Mouse (Mus musculus) ovary, adult 18-20 months (tissue): Measurements from ENCODE around the gene Hist1h2af.
A peak's percentile ranks its signal among the peaks of the same experiment; 100 is the strongest.

Experiments
- DNase-seq: peaks from one replicate; pipeline ENCODE4 v3.0.0; 2022; ENCODE audit warnings: low spot score, mixed read lengths

Hist1h2af gene

GRCm38 (mm10) chr13:23533560-23534367 is at the start of gene Hist1h2af:
Gene Hist1h2af, plus strand, starts transcription at chr13:23533906.
- DNase-seq = peak; percentile 63

DNA sequence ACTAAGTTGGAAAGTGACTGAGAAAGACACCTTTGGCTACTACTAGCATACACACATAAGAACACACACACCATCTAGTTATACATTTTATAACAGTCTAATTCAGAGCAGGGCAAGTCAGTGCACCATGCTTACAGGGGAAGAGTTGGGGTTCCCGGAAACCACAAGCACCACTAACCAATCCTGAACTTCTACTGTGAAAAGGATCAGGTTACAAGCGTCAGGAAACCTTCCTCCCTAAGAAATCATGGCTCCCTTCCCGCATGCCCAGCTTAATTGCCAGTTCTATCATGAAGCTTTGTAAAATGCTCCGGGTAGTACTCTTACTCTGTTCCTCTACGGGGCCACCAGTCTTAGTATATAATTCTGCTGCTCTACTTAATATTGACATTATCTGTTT is 48.4 kb upstream of the Hist1h2af start:
- no peak for DNase-seq

DNA sequence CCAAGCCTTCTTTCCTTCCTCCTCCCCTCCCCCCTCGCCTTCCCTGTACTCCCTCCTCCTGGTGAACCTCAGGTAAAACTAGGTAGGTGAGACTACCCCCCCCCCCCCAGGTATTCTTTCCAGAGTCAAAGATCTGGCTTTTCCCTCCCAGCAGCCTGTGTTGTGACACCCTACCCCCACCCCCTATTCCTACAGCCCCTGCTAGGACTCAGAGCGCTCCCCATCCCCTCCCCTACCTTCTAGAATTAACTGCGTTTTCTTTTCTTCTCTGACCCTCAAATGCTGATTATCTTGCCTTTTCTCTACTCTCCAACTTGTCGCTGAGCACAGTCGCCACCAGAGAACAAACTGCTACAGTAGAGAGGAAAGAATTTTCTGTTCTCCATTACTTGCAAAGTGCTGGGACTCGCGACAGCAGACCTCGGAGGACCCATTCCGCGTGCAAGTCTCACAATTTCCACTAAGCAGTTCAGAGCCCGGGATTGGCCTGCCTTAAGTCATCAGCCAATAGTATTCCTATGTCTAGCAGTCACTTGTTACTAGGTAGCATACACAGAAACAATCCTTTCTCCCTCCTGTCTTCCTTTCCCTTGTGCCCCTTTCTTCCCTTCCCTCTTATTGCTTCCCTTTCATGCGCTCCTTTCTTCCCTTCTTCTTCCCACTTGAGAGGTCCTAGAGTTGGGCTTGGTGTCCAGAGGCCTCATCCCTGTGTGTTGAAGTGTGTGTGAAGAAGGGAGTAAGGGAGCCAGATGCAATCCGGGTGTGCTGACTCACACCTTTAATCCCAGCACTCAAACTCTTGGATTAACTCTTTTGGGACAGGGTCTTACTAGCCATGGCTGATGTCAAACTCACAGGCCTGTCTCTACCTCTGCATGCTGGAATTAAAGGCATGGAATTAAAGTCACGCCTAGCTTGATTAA is 45.0 kb upstream of the Hist1h2af start, which contains the start of gene Btn2a2:
TSS of gene Btn2a2 (minus strand) at position 458 of the 923 bp plus-strand sequence.
- DNase-seq = peak; percentile 43

DNA sequence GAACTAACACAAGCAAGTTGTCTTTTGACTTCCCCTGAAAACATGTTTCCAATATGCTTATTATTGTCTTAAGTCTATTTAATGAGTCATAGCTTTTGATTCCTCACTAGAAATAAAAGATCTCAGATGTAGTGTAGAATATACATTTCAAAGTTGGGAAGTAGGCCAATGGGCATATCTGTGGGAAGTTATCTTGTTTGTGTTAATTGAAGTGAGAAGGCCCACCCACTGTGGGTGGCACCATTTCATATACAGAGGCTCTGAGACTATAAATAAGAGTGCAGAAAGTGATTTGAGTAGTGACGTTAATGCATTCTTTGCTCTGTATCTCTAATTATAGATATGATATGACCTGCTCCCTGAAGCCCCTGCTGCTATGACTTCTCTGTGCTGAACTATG is 42.8 kb upstream of the Hist1h2af start:
- DNase-seq = no peak

- DNase-seq = no peak
Measured at GRCm38 (mm10) chr13:23491263-23491662, 42.4 kb upstream of the Hist1h2af start.

GRCm38 (mm10) chr13:23491990-23492389 is 41.7 kb upstream of the Hist1h2af start:
- DNase-seq = no peak

GRCm38 (mm10) chr13:23495526-23495925 is 38.2 kb upstream of the Hist1h2af start:
- DNase-seq = no peak

DNA sequence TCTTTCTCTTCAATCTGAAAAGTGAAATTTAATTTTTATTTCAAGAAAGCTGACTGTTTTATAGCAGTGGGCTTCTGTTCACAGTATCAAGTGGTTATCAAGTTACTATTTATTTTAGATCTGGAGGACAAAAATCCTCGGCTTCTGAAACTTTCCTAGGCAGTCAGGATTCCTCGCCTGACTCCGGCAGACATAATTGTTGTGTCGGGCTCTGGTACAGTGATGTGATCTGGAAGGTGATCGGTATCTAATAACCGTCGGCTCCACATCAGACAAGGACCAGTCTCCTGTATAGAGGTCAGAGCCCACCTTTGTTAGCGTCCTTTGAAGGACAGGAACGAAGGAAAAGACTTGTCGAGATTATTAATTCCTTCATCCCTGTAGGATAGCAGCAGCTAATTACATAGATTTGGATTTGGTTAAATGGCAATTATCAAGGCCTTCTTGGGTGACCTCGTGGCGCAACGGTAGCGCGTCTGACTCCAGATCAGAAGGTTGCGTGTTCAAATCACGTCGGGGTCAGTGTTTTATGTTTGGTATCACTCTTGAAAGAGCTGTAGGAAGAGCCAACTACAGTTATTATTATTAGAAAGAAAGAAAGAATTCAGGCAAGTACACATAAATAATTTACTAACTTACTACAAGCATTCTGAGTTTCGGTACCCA is 35.9 kb upstream of the Hist1h2af start:
- no peak for DNase-seq

GRCm38 (mm10) chr13:23498653-23499052 is 35.1 kb upstream of the Hist1h2af start:
- DNase-seq = no peak

DNA sequence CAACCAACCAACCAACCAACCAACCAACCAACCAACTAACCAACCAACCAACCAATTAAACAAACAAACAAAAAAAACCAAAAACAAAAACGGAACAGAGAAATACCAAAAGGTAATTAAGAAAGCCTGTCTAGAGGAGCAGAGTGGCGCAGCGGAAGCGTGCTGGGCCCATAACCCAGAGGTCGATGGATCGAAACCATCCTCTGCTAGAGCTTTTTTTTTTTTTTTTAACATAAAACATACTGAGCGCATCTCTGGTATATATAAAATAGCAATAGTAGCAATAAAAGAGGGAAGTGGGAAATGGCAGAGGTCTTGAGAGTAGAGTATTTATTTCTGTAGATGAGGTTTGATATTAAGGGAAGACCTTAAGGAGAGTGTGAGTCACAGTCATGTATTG is 33.8 kb upstream of the Hist1h2af start:
- DNase-seq = no peak

DNA sequence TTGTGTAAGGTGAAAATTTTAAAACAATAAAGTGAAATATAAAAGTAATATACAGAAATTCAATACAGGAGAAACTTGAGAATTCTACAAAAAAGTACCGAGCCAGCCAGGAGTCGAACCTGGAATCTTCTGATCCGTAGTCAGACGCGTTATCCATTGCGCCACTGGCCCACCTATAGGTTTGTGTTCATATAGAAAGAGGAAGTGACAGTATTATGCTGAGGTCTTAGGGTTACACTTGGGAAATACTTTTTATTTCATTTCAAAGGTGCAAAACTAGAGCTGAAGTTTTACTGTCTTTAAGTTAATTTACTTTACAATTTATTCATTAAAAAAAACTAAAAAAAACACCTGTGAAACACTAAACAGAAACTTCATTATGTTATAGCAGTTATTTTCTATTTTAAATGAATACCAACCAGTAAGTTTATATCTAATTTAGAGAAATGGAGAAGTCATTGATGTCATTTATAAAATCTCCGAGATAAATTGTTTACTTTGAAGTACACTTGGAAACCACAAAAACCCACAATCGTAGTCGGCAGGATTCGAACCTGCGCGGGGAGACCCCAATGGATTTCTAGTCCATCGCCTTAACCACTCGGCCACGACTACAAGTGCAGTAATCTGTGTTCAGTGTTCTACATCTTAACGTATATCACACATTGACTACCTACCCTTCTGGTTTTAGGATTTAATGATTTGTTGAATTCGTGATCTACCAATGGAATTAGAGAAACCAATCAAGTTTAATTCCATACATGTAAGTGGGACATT is 33.1 kb upstream of the Hist1h2af start:
- DNase-seq = no peak

DNA sequence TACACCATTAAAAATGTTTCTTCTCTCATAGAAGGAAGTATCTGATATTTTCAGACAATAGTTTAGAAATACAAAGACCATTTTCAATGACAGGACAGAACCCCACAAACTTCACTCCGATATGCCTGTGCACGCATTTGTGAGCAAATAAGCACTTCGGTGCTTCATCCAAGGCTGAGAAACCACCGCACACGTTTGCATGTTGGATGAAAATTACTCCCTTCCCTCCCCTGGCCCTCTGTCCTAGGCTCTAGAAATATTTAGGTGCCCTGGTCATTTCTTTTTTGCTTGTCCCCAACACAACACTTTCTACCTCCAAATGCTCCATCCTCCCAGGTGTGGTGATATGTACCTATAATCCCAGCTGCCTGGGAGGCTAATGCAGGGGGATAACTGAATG is 32.2 kb upstream of the Hist1h2af start:
- DNase-seq = no peak

DNA sequence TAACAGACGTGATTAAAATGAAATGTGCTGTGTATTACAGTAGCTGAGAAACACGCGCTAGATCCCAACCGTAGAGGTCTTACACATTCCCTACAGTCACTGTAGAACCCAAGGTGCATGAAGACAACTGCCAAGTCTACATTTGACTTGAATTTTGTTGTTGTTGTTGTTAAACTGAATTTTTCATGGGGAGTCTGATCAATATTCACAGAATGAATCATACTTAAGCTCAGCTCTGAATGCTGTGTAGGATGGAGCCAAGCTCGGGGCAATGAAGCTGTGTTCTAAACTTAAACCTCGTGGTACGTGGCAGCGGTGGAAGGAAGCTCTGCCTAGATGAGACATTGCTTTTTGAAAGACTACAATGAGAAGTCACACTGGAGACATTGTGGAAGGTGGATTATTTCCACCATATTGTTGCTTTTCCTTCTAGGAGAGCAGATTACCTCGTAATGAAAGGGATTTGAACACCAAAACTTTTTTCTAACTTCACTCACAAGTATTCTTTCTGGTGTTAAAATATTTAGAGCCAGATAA is 31.6 kb upstream of the Hist1h2af start:
- no peak for DNase-seq

GRCm38 (mm10) chr13:23502916-23503315 is 30.8 kb upstream of the Hist1h2af start:
- no peak for DNase-seq

GRCm38 (mm10) chr13:23503797-23504196 is 29.9 kb upstream of the Hist1h2af start:
- no peak for DNase-seq

DNA sequence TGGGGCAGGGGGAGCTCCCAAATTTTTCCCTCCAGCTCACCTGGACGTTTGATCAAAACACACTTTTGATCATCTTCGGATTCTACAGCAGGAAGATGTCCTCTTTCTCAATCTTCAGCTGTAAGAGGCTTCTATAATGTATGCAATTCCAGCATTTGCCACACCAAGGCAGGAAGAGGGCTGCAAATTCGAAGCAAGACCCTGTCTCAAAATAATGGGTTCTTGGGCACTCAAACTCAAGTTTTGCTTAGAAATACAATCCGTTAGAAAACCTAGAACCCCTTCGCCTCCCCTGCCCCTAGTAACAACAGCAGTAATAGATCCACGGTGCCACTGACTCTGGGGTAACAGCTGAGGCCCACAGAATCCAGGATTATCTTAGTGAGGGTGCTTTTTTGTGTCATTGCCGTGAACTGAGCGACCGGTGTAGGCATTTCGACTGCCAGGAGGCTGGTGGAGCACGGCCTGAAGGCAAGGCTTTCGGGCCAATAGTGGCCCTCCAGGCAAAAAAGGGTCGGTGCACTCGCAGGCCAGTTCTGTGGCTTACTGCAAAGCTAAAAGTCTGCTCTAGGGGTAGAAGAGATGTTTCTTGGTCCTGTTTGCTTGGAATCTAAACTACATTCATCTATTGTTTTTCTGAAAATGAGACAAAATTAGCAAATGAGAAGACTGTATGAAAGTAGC is 27.9 kb upstream of the Hist1h2af start:
- DNase-seq = no peak

- no peak for DNase-seq
Measured at GRCm38 (mm10) chr13:23506351-23506750, 27.4 kb upstream of the Hist1h2af start.

DNA sequence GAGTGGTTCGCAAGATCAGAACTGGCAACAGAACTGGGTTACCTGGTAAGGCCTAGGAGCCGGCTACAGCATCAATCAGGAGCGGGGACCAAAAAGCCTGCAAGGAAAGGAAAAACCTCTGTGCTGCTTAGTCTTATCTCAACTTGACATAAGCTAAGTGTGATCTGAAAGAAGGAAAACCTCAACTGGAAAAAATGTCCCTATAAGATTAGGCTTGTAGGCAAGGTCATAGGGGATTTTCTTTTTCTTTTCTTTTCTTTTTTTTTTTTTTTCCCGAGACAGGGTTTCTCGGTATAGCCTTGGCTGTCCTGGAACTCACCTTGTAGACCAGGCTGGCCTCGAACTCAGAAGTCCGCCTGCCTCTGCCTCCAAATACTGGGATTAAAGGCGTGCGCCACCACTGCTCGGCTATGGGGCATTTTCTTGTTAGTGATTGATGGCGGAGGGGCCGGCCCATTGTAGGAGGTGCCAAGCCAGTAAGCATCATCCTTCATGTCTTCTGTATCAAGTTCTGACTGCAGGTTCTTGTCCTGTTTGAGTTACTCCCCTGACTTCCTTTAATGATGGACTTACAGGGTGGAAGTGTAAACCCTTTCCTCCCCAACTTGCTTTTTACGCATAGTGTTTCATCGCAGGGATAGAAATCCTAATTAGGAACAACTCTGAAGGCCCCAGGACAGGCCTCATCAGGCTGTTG is 26.7 kb upstream of the Hist1h2af start:
- DNase-seq = no peak

GRCm38 (mm10) chr13:23510127-23510526 is 23.6 kb upstream of the Hist1h2af start:
- no peak for DNase-seq

DNA sequence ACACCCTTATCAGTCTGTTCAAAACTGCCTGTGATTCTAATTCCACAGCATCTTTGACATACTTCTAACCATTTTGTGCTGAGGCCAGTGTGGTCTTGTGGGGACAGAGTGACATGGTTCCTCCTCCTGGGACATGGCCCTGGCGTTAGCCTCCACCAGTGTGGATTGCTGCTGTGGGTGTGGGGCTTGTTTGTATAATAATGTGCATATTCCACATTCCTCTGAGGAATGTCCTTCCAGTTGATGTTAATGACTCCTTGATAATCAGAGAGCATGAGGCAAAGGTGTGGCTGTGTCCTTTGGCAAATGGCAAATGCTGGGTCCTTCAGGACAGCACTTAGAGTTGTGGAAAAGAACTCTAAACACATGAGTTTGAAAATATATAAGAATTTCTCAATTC is 20.2 kb upstream of the Hist1h2af start:
- no peak for DNase-seq
